Mouse (Mus musculus): Measurements from ENCODE around the gene Nsl1.

- TF ChIP-seq E2F4 (IDR thresholded peaks at IDR 0.05; ENCODE audit: insufficient read depth) (no peak), MAX (IDR thresholded peaks at IDR 0.05; ENCODE audit: low read depth) (no peak), POLR2A (IDR thresholded peaks at IDR 0.05; ENCODE audit: insufficient read length, low read depth) (no peak), USF1 (IDR thresholded peaks at IDR 0.05; ENCODE audit: low read depth) (no peak), REST (IDR thresholded peaks at IDR 0.05; ENCODE audit: insufficient read depth, insufficient read length) (no peak)
Measured at GRCm38 (mm10) chr1:191035649-191036048, 27.2 kb upstream of the Nsl1 start.

Measured in myocyte (in vitro differentiated cells).